ENCODE assay signal across 8 mouse cellular contexts in the genomic region with DNA sequence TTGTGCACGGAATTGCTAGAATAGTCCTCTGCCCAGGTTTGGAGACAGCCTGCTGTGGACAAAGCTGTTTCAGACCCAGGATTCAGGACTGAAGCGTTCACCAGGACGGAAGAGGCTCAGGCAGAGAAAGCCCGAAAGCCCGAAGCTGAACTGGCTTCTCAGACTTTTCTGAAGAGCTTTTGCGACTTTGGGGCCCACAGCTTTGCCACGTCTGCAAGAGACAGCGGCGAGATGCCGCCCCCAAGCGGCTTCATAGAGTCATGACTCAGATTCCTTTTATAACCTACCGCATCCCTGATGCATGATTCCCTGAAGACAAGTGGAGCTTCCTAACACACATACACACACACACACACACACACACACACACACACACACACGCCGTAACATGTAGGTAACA. TPM values are rescaled to one million over a fixed set of nuclear protein-coding genes. Genes with fewer than 3 reads are reported as not detected.
DNase-seq lines count a peak whose midpoint lies in the region; ATAC-seq and TF ChIP-seq lines count a peak whose summit lies in the region.

No protein-coding gene starts in this region.

- H3K27ac ChIP-seq in bone marrow, adult 2 months (ENCODE audit: control insufficient read depth, insufficient read depth, low read depth, low read length, poor library complexity), result no peak overlapping the region
- H3K27ac ChIP-seq in embryonic facial prominence, embryonic 15.5 days (replicated peaks), result 0 out of 2 replicates have a peak overlapping the region, but pooled peaks have one; percentile 58
- H3K27ac ChIP-seq in heart, embryonic 13.5 days (replicated peaks), result no peak overlapping the region
- no peak overlapping the region for H3K27ac ChIP-seq in lung, embryonic 15.5 days

- no peaks in the 10 kb centered on the region for H3K36me3 ChIP-seq in embryonic facial prominence, embryonic 15.5 days
- H3K36me3 ChIP-seq in heart, embryonic 13.5 days, result no peaks in the 10 kb centered on the region
- H3K36me3 ChIP-seq in lung, embryonic 15.5 days, result no peaks in the 10 kb centered on the region

- peak; percentile 69 for DNase-seq in ES-CJ7 (ENCODE audit: low read depth, low spot score)
- DNase-seq in kidney, postnatal 36 days, result peak; percentile 57 to 87
- peak; percentile 50 for DNase-seq in retina, postnatal 7 days (ENCODE audit: low read depth, low spot score)
- peak; percentile 50 for DNase-seq in yolk sac, embryonic 10.5 days (ENCODE audit: low spot score)

- H3K27me3 ChIP-seq in embryonic facial prominence, embryonic 15.5 days, result no peaks in the 10 kb centered on the region
- no peaks in the 10 kb centered on the region for H3K27me3 ChIP-seq in heart, embryonic 13.5 days (replicated peaks)
- no peaks in the 10 kb centered on the region for H3K27me3 ChIP-seq in lung, embryonic 15.5 days

- H3K9me3 ChIP-seq in embryonic facial prominence, embryonic 15.5 days (replicated peaks), result no peaks in the 10 kb centered on the region
- no peaks in the 10 kb centered on the region for H3K9me3 ChIP-seq in heart, embryonic 13.5 days
- no peaks in the 10 kb centered on the region for H3K9me3 ChIP-seq in lung, embryonic 15.5 days

- H3K4me2 ChIP-seq in embryonic facial prominence, embryonic 15.5 days (replicated peaks), result no peak overlapping the region
- peak overlapping the region; percentile 43; the same call in 1 of the 2 replicates for H3K4me2 ChIP-seq in heart, embryonic 13.5 days
- peak overlapping the region; percentile 31 for H3K4me2 ChIP-seq in lung, embryonic 15.5 days

- no peak for TF ChIP-seq POLR2A in bone marrow, adult 2 months (IDR thresholded peaks at IDR 0.05; ENCODE audit: borderline replicate concordance, control insufficient read depth, low read depth, low read length)

- H3K4me1 ChIP-seq in bone marrow, adult 2 months (ENCODE audit: control insufficient read depth, insufficient read depth, low read length), result no peaks in the 10 kb centered on the region
- peaks cover 17% of the 10 kb centered on the region for H3K4me1 ChIP-seq in embryonic facial prominence, embryonic 15.5 days
- H3K4me1 ChIP-seq in heart, embryonic 13.5 days, result peaks cover 17% of the 10 kb centered on the region
- H3K4me1 ChIP-seq in lung, embryonic 15.5 days, result peaks cover 7% of the 10 kb centered on the region

- peak; percentile 50; the same call in 1 of the 2 replicates for TF ChIP-seq CTCF in bone marrow, adult 2 months (IDR thresholded peaks at IDR 0.05; ENCODE audit: control insufficient read depth, insufficient read depth, low read length)

- ATAC-seq in embryonic facial prominence, embryonic 15.5 days (ENCODE audit: insufficient number of reproducible peaks, low FRiP score, low TSS enrichment, low read depth), result peak; percentile 40; the same call in 1 of the 2 replicates
- no peak for ATAC-seq in heart, embryonic 13.5 days (ENCODE audit: extremely low read depth, insufficient number of reproducible peaks, low FRiP score, low TSS enrichment)
- no peak; the same call in 1 of the 2 replicates for ATAC-seq in lung, embryonic 15.5 days (ENCODE audit: borderline replicate concordance, extremely low read depth, low FRiP score, low TSS enrichment)

- H3K9ac ChIP-seq in embryonic facial prominence, embryonic 15.5 days, result no peak overlapping the region
- peak overlapping the region; percentile 61; the same call in 1 of the 2 replicates for H3K9ac ChIP-seq in heart, embryonic 13.5 days
- H3K9ac ChIP-seq in lung, embryonic 15.5 days, result peak overlapping the region; percentile 38; the same call in 1 of the 2 replicates

- H3K4me3 ChIP-seq in bone marrow, adult 2 months (replicated peaks; ENCODE audit: control insufficient read depth, low read depth, low read length), result no peak overlapping the region
- no peak overlapping the region for H3K4me3 ChIP-seq in embryonic facial prominence, embryonic 15.5 days (replicated peaks)
- no peak overlapping the region for H3K4me3 ChIP-seq in heart, embryonic 13.5 days
- H3K4me3 ChIP-seq in lung, embryonic 15.5 days, result no peak overlapping the region

- WGBS in bone marrow, adult 2 months, result 15% methylated on average over 14 of the region's 14 CpGs
- WGBS in embryonic facial prominence, embryonic 15.5 days, result 12% methylated on average over 14 of the region's 14 CpGs
- WGBS in heart, embryonic 13.5 days, result 15% methylated on average over 14 of the region's 14 CpGs
- 14% methylated on average over 14 of the region's 14 CpGs for WGBS in lung, embryonic 15.5 days

RNA-seq across cellular contexts. Expression of gene 1810062G17Rik, which starts 21.0 kb away (rescaled TPM):
- not detected in 2 replicates for polyA plus RNA-seq in bone marrow, adult 2 months (2011; ENCODE audit: insufficient read depth, insufficient read length, low replicate concordance, missing spikeins)
- 2.7 and 3.0 TPM in 2 replicates for polyA plus RNA-seq in embryonic facial prominence, embryonic 15.5 days (2015; fragmentation: Nextera tagmentation; extraction: Ambion mirVana)
- 1.4 and 1.6 TPM in 2 replicates for polyA plus RNA-seq in heart, embryonic 13.5 days (2015; fragmentation: Nextera tagmentation; extraction: Ambion mirVana)
- 2.6 and 2.9 TPM in 2 replicates for polyA plus RNA-seq in lung, embryonic 15.5 days (2015; fragmentation: Nextera tagmentation; extraction: Ambion mirVana)

RNA-seq across cellular contexts. Expression of gene Anxa5, which starts 21.1 kb away (rescaled TPM):
- 43.5 and 45.1 TPM in 2 replicates for polyA plus RNA-seq in bone marrow, adult 2 months (2011; ENCODE audit: insufficient read depth, insufficient read length, low replicate concordance, missing spikeins)
- 530 and 536 TPM in 2 replicates for polyA plus RNA-seq in embryonic facial prominence, embryonic 15.5 days (2015; fragmentation: Nextera tagmentation; extraction: Ambion mirVana)
- polyA plus RNA-seq in heart, embryonic 13.5 days (2015; fragmentation: Nextera tagmentation; extraction: Ambion mirVana), result 375 and 414 TPM in 2 replicates
- polyA plus RNA-seq in lung, embryonic 15.5 days (2015; fragmentation: Nextera tagmentation; extraction: Ambion mirVana), result 442 and 480 TPM in 2 replicates

RNA-seq across cellular contexts. Expression of gene Gm11549, which starts 24.9 kb away (rescaled TPM):
- not detected in 2 replicates for polyA plus RNA-seq in bone marrow, adult 2 months (2011; ENCODE audit: insufficient read depth, insufficient read length, low replicate concordance, missing spikeins)
- polyA plus RNA-seq in embryonic facial prominence, embryonic 15.5 days (2015; fragmentation: Nextera tagmentation; extraction: Ambion mirVana), result 0.05 TPM in 1 of 2 replicates, not detected in the other
- 0.29 TPM in 2 replicates for polyA plus RNA-seq in heart, embryonic 13.5 days (2015; fragmentation: Nextera tagmentation; extraction: Ambion mirVana)
- 0.10 and 0.17 TPM in 2 replicates for polyA plus RNA-seq in lung, embryonic 15.5 days (2015; fragmentation: Nextera tagmentation; extraction: Ambion mirVana)

RNA-seq across cellular contexts. Expression of gene Exosc9, which starts 55.7 kb away (rescaled TPM):
- polyA plus RNA-seq in bone marrow, adult 2 months (2011; ENCODE audit: insufficient read depth, insufficient read length, low replicate concordance, missing spikeins), result 31.1 and 48.6 TPM in 2 replicates
- polyA plus RNA-seq in embryonic facial prominence, embryonic 15.5 days (2015; fragmentation: Nextera tagmentation; extraction: Ambion mirVana), result 50.1 and 56.1 TPM in 2 replicates
- polyA plus RNA-seq in heart, embryonic 13.5 days (2015; fragmentation: Nextera tagmentation; extraction: Ambion mirVana), result 51.5 and 58.6 TPM in 2 replicates
- polyA plus RNA-seq in lung, embryonic 15.5 days (2015; fragmentation: Nextera tagmentation; extraction: Ambion mirVana), result 61.2 and 66.1 TPM in 2 replicates
